Mouse (Mus musculus): ENCODE results near the gene Gaa.

GRCm38 (mm10) chr11:119252854-119253541 lies 14.7 kb upstream of the Gaa start:
- TF ChIP-seq CTCF (IDR thresholded peaks at IDR 0.05; ENCODE audit: low read depth) (peak; percentile 64), EP300 (IDR thresholded peaks at IDR 0.05; ENCODE audit: low read depth) (no peak)
